Mouse (Mus musculus) stomach, adult 2 months (tissue): ENCODE data around the gene Tnfrsf12a. TPM values are rescaled to one million over a fixed set of nuclear protein-coding genes. Genes with fewer than 3 reads are reported as not detected.

Experiments
- polyA plus RNA-seq: library from polyadenylated mRNA; depleted of rRNA; stranded (reverse); fragments of >200 nt; gene quantifications from 2 replicates; pipeline ENCODE4 v1.2.3, GENCODE M21; 2012; rRNA removed

Gene Tnfrsf12a
- polyA plus RNA-seq = 20.9 and 37.2 TPM in 2 replicates

GRCm38 (mm10) chr17:23677236-23677679, at the start of gene Tnfrsf12a:
Tnfrsf12a (minus strand) TSS chr17:23677468.

GRCm38 (mm10) chr17:23725999-23726757, 48.9 kb upstream of the Tnfrsf12a start, which contains the start of gene Pkmyt1:
Pkmyt1 (plus strand) TSS chr17:23726336.

GRCm38 (mm10) chr17:23722376-23723125, 45.3 kb upstream of the Tnfrsf12a start, which contains the start of gene 1520401A03Rik:
1520401A03Rik (minus strand) TSS chr17:23722783.

GRCm38 (mm10) chr17:23683856-23684672, 6.8 kb upstream of the Tnfrsf12a start, which contains the start of gene Cldn9:
Cldn9 (minus strand) TSS chr17:23684026.

GRCm38 (mm10) chr17:23679127-23679835, 2.0 kb upstream of the Tnfrsf12a start, which contains the start of gene Cldn6:
Cldn6 (plus strand) TSS chr17:23679249.

GRCm38 (mm10) chr17:23673424-23674073, 3.7 kb downstream of the Tnfrsf12a start, which contains the start of the genes Hcfc1r1 and Thoc6:
Hcfc1r1 (plus strand) TSS chr17:23673596.
Thoc6 (minus strand) TSS chr17:23673882.

GRCm38 (mm10) chr17:23660117-23660875, 17.0 kb downstream of the Tnfrsf12a start, which contains the start of gene Bicdl2:
Bicdl2 (plus strand) TSS chr17:23660506.

GRCm38 (mm10) chr17:23644613-23645495, 32.4 kb downstream of the Tnfrsf12a start, which contains the start of gene Mmp25:
Mmp25 (minus strand) TSS chr17:23645277.

Other genes starting within 250 kb of the Tnfrsf12a start
- not detected in 2 replicates for gene Vmn2r117, start 197.8 kb downstream of the Tnfrsf12a start, polyA plus RNA-seq
- 6.8 and 7.8 TPM in 2 replicates for gene Zfp213, start 113.2 kb downstream of the Tnfrsf12a start, polyA plus RNA-seq
- 7.4 and 8.7 TPM in 2 replicates for gene Zfp13, start 78.0 kb downstream of the Tnfrsf12a start, polyA plus RNA-seq
- gene Zscan10, start 76.6 kb downstream of the Tnfrsf12a start, polyA plus RNA-seq = 0.06 TPM in 1 of 2 replicates, not detected in the other
- gene Mmp25, start 32.2 kb downstream of the Tnfrsf12a start, polyA plus RNA-seq = 0.51 and 0.68 TPM in 2 replicates
- 11.4 and 11.9 TPM in 2 replicates for gene Bicdl2, start 17.0 kb downstream of the Tnfrsf12a start, polyA plus RNA-seq
- gene Hcfc1r1, start 3.9 kb downstream of the Tnfrsf12a start, polyA plus RNA-seq = 586 and 660 TPM in 2 replicates
- 11.5 and 15.7 TPM in 2 replicates for gene Thoc6, start 3.6 kb downstream of the Tnfrsf12a start, polyA plus RNA-seq
- gene Cldn6, start 1.8 kb upstream of the Tnfrsf12a start, polyA plus RNA-seq = 0.08 and 0.19 TPM in 2 replicates
- not detected in 2 replicates for gene Cldn9, start 6.6 kb upstream of the Tnfrsf12a start, polyA plus RNA-seq
- gene 1520401A03Rik, start 45.3 kb upstream of the Tnfrsf12a start, polyA plus RNA-seq = not detected in 2 replicates
- gene Pkmyt1, start 48.9 kb upstream of the Tnfrsf12a start, polyA plus RNA-seq = 22.3 and 33.2 TPM in 2 replicates
- 95.8 and 156 TPM in 2 replicates for gene Paqr4, start 63.4 kb upstream of the Tnfrsf12a start, polyA plus RNA-seq
- gene Kremen2, start 68.4 kb upstream of the Tnfrsf12a start, polyA plus RNA-seq = 3.2 and 6.6 TPM in 2 replicates
- gene Flywch1, start 94.1 kb upstream of the Tnfrsf12a start, polyA plus RNA-seq = 11.7 and 13.7 TPM in 2 replicates
- gene Flywch2, start 108.6 kb upstream of the Tnfrsf12a start, polyA plus RNA-seq = 3.7 and 5.8 TPM in 2 replicates
- gene Srrm2, start 113.1 kb upstream of the Tnfrsf12a start, polyA plus RNA-seq = 196 and 280 TPM in 2 replicates
- gene Elob, start 151.7 kb upstream of the Tnfrsf12a start, polyA plus RNA-seq = 361 and 511 TPM in 2 replicates
- gene Prss33, start 158.6 kb upstream of the Tnfrsf12a start, polyA plus RNA-seq = 0.04 and 0.39 TPM in 2 replicates
- gene Prss32, start 166.4 kb upstream of the Tnfrsf12a start, polyA plus RNA-seq = 9.4 and 22.5 TPM in 2 replicates
- gene Prss41, start 166.7 kb upstream of the Tnfrsf12a start, polyA plus RNA-seq = 0.24 and 1.5 TPM in 2 replicates
- gene Prss21, start 190.6 kb upstream of the Tnfrsf12a start, polyA plus RNA-seq = not detected in 2 replicates
- not detected in 2 replicates for gene Dcpp1, start 203.4 kb upstream of the Tnfrsf12a start, polyA plus RNA-seq
- not detected in 2 replicates for gene Dcpp2, start 203.4 kb upstream of the Tnfrsf12a start, polyA plus RNA-seq
- gene Dcpp3, start 240.0 kb upstream of the Tnfrsf12a start, polyA plus RNA-seq = not detected in 2 replicates